Mouse (Mus musculus): Measurements from ENCODE around the gene Gm39566.
"Not testable (repeated sequence)": the region's sequence is repeated elsewhere in the genome, so short reads cannot be mapped to it uniquely, and the experiment has no call there.

The Gm39566 gene

DNA sequence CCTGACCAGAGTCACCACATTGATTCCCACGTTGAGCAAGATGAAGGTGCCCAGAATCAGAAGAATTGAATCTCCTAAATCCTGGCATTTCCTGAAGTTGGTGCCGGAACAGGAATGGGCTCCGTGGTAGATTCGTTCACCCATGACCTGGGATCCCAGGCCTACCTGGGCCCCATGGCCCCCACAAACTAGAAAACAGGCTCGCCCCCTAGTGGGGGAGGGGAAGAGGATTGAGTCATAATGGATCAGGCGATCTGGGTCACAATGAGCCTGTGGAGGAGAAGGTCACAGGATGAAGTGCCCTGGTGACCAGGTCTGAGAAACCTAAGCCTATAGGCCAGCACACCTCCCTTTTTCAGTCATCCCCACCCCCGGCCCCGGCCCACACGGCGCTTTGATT, at the start of gene Gm39566:
Gene Gm39566, minus strand, starts transcription at position 144 of the 400 bp plus-strand sequence.
- peak; percentile 13 for DNase-seq

DNA sequence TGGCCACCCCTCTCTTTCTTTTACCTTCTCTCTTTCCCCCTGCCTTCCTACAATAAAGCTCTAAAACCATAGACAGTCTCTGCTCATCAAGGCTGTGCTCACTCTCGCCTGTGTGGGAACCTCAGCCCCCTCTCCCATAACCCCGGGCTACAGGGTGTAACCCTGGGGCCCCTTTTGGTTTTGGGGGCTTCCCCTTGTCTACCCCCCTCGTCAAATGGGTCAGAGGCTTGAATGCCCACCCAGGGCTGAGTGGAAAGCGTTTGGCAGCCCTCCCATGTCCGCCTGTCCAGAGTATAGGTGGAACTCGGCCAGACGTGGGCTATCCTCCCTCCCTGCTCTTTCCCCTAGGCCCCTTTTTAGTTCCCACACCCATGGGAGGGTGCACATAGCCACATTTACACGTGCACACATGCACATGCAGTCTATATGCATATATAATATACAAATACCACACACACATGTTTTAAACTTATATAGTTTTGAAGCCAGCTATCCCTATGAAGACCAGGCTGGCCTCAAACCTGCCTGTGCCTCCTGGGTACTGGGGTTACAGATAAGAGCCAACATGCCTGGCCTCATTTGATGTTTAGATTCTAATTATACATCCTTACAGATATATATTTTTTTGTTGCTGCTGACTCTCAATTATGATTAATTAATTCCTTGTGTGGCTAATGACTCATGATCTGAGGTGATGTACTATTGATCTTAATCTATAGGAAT, 49.2 kb upstream of the Gm39566 start:
- DNase-seq: no peak

DNA sequence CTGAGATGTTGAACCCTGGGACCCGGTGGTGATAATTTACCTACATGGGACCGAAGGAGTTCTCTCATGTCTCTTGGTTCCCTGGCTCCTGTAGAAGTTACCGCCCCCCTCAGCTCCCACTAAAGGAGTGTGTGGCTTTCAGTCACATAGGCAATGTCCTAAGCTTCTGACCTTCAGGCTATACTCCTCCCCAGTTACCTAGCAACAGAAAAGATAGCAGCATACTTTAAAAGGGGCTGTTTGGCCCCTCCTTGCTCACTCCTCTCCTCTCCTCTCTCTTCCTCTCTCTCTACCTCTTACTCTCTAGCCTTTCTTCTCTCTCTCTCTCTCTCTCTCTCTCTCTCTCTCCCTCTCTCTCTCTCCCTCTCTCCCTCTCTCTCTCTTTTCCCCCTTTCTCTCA, 48.6 kb upstream of the Gm39566 start:
- not testable (repeated sequence) for DNase-seq

DNA sequence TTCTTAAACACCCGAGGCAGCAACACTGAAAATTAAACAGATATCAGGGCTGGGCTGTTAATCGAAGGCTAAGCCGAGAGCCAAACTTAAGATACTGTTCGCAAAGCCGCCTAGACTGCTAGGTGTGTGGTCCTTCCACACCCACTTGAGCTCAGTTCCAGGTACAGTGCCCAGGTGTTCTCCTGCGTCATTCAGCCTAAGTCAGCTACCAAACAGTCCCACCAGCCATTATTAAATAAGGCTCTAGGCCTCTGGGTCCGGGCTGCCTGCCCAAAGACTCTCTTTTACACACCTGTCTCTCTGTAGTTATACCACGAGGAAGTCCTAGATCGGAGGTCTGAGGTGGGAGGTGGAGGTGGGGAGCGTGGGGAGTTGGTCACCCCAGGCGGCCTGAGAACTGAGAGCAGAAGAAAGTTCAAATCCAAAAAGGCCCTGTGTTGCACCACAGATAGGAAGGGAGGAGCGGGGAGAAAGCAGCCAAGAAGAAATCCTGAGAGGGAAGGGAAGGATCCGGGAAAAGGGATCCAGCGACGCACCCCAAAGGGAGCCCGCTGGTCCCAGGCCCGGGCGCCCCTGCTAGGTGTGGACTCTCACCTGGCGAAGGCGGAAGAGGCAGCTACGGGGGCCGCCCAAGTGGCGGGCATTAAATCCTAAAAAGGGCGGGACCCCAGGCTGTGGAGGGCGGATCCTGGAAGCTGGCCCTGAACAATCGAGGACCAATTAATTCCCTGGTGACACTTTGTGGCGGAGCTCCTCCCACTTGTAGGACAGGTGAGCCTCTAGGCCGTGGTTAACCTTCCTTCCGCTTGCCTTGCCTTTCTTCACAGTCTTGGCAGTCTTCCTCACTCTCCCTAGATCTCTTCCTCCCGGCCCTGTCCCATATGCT, 43.3 kb upstream of the Gm39566 start, which contains the start of gene Tnk1:
Gene Tnk1, minus strand, starts transcription at position 618 of the 886 bp plus-strand sequence.
- peak; percentile 63 for DNase-seq

DNA sequence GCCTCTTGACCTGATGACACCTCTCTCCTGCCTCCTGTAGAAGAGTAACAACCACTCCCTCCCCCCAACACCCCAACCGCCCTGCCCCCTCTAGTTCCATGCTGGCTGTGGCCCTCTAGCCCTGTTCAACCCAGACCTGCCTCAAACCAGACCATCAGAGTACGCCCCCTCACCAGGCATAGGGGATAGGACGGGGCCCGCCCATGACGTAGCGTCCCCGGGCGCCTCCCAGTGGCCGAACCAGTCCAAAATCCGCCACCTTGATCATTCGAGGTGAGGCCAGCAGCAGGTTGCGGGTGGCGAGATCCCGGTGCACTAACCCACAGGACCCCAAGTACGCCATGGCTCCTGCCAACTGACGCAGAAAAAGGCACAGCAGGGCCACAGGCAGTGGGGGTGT, 40.2 kb upstream of the Gm39566 start:
- DNase-seq: peak; percentile 65

DNA sequence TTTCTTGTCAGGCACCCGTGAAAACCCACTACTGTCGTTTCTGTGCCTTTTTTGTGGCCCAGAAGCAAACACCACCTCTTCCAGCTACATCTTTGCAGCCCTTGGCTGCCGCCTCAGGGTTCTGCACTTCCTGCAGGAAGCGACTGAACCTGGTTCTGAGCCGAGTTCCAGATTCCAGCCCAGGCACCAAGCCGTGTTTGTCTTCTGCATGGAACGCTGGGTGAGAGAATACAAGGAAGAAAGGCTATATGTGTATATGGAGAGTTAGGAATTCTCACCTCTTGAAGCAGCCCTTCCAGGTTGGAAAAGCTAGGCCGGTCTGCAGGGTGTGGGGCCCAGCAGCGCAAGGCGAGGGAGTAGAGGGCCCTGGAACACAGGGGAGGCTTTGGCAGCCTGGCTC, 39.6 kb upstream of the Gm39566 start:
- DNase-seq: no peak

DNA sequence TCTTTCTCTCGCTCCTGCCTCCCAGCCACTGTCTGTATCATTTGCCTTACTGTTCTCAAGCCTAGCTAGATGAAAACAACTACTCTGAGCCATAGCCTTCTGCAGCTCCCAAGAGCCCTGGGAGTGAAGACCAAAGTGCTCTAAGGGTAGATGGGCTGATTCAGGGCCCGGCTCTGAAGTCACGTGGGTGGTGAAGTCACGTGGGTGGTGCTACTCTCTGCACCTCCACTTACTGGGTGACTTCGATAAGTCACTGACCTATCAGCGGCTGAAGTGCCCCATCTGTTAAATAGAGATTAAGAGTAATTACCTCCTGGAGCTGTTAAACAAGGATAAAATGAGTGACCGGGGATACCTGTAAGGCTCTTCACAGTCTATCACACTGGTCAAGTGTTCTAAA, 38.9 kb upstream of the Gm39566 start:
- peak; percentile 47 for DNase-seq

DNA sequence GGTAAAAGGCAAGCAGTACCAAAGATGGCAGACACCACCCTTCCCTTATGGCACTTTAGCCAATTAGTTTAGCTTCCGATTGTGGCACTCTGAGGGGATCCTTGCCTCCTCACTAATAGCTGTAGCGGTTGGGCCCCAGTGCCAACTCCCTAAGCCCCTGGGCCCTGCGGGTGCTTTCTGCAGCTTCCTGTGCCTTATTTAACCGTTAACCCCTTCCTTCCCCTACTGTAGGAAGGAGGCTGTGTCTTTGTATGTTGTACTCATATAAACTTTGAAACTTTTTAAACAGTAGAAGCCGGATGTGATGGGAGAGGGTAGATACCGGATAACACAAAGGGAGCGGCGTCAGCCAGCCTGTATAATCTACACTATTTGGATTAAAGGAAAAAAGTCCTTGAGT, 35.7 kb upstream of the Gm39566 start:
- no peak for DNase-seq

DNA sequence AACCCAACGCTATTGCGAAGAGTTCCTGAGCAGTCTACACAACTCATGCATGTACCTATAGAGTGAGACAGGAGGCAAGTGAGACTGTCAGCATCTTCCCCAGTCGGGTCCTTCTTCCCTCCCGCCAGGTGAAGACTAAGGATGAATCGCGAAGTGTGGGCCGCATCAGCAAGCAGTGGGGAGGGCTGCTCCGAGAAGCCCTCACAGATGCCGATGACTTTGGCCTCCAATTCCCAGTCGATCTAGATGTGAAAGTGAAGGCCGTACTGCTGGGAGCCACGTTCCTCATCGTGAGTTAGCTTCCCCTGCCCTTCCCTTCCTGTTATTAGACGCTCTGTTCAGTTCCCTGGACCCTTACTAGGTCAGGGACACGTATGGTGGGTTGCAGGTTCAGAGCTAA, 34.8 kb upstream of the Gm39566 start:
- no peak for DNase-seq

DNA sequence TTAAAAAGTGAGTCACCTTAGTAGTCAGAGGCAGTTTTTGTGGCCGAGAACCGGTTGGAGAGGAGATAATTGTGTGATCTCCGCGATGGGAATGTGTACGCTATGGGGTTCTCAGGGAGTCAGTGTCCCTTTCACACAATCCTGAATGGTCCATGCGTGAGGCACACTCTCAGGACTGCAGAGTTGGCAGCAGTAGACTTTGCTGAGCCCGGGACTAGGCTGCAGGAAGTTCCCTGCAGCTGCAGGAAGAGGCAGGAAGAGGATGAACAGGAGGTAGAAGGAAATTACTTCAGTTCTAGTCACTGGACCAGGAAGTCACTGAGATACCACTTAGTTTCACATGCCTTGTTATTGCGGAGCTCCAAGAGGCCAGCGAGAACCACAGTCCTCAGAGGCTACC, 34.0 kb upstream of the Gm39566 start:
- no peak for DNase-seq

DNA sequence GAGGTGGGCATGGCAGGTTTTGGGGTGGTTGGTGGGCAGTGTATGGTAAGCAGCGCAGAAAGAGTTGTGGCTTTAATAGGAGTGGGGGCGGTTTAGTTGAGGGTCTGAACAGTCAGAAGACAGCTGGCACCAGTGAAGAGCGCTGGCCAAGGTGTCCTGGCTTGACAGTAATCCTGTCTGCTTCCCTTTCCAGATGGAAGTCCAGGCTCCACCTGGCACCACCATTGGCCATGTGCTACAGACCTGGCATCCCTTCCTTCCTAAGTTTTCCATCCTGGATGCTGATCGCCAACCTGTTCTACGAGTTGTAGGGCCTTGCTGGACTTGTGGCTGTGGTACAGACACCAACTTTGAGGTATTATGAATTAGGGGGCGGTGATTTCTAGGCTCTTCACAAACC, 32.9 kb upstream of the Gm39566 start:
- DNase-seq: no peak

DNA sequence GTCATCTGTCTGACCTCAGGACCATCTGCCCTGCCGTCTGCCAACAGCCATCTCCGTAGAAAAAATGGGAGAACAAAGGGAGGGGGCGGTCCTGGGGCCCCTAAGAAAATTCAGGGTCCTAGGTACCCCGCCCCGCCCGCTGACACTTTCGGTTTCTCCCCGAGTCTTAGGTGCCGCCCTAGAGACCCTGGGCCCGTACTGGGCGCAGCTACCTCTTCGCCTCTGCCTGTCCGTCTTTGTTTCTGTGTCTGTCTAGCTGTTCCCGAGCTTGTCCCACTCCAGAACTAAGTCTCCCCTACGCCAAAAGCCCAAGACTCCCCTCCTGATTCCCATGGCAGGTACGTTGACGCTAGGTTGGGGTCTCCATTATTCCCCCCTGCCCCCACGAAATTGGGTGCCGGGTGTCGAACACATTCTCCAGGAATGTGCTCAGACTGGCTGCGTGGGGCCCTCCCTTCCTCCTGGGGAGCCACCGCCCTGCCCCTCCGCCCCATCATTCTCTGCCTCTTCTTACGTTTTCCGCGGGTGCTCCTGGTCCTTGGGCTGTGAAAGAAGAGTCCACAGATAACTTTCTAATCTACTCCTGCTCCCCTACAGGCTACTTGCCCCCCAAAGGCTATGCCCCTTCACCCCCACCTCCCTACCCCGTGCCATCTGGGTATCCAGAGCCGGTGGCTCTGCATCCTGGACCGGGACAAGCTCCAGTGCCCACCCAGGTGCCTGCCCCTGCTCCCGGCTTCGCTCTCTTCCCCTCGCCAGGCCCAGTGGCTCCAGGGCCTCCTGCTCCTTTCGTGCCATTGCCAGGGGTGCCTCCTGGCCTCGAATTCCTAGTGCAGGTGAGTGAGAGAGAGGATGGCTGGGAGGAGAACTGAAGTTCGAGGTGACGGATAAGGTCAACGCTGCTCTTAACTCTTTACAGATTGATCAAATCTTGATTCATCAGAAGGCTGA, 31.9 kb upstream of the Gm39566 start:
- peak; percentile 58 for DNase-seq

DNA sequence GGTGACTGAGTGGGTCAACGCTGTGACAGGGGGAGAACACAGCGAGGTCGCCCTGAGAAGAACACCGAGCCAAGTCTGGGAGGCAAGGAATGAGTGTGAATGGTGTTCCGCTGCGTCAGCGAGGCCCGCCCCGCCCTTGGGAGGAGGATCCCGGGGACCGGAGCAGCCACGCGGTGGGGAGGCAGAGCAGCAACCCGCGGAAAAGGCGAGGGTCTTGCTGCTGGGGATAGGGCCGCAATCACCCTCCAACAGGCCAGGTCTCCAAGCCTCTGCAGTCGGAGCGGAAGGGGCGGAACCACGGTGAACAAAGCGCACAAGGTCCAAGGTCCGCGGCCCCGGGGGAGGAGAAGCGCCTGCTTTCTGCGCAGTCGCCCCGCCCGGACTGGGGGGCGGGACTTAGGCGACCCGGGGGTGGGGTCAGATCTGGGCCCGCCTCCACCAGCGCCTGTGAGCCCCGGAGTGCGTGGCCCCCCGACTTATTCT, 31.1 kb upstream of the Gm39566 start, which contains the start of gene Plscr3:
Gene Plscr3, plus strand, starts transcription at position 179 of the 483 bp plus-strand sequence.
- DNase-seq: peak; percentile 97

DNA sequence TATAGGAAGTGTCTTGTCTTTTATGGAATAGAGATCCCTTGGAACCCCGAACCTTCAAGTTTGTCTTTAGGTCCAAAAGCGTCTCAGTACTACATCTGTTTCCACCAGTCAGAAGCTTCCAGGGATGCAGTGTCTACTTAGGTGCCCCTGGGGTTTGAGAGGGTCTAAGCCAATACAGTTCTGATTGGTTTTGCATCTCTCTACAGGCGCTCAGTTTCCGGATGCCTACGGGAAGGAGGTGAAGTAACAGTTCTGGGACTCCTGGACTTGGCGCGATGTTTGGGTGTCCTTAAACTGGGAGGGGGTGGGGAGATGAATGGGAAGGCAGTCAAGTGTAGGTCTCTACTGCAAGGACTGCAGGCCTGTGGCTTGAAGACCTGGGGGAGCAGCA, 23.6 kb upstream of the Gm39566 start:
- peak; percentile 45 for DNase-seq

DNA sequence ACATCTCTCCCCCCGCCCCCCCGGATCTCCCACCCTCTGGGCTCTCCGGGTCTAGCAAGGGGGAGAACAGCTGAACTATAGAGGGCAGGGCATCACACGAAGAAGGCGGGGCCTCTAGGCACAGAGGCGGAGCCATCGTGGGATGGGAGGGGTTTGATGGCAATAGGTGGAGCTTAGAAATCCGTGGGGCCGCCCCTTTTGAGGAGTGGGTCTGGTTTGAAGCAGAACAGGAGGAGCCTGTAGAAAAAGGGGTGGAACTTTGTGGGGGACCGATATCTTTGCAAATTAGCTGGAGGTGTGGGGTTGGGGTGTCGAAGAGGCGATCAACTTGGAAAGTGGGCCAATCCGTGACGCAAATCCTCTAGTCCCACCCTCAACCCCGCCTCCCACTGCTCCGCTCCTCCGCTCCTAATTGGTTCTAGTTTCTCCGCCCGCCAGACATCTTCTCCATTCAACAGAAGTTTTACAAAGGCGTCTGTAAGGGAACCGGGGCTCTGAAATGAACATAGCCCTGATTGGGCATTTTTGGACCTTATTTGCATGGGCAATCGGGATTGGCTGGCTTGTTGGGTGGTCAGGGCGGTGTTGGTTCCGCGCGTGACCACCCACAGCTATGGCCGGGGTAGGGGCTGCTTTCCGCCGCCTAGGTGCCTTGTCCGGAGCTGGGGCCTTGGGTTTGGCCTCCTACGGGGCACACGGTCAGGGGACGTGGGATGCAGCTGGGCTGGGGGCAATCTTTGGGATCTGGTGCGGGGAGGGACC, 23.0 kb upstream of the Gm39566 start, which contains the start of gene Tmem256:
Gene Tmem256, plus strand, starts transcription at position 563 of the 762 bp plus-strand sequence.
- peak; percentile 97 for DNase-seq

DNA sequence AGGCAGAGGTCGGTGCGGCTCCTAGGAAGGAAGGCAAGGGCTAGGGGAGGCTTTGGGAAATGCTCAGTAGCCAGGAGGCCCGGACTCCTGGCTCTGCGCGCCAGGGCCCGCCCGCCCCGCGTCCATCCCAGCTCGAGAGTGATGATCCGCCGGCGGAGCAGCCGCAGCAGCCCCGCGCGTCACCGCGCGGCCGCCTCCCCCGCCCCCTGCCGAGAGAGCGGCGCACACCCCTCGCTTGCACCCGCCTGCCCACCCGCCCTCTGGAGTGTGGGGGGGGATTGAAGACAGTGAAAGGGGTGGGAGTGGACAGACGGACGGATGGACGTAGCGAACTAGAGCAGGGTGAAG, 22.5 kb upstream of the Gm39566 start, which contains the start of gene Nlgn2:
Gene Nlgn2, minus strand, starts transcription at position 181 of the 348 bp plus-strand sequence.
- no peak for DNase-seq

DNA sequence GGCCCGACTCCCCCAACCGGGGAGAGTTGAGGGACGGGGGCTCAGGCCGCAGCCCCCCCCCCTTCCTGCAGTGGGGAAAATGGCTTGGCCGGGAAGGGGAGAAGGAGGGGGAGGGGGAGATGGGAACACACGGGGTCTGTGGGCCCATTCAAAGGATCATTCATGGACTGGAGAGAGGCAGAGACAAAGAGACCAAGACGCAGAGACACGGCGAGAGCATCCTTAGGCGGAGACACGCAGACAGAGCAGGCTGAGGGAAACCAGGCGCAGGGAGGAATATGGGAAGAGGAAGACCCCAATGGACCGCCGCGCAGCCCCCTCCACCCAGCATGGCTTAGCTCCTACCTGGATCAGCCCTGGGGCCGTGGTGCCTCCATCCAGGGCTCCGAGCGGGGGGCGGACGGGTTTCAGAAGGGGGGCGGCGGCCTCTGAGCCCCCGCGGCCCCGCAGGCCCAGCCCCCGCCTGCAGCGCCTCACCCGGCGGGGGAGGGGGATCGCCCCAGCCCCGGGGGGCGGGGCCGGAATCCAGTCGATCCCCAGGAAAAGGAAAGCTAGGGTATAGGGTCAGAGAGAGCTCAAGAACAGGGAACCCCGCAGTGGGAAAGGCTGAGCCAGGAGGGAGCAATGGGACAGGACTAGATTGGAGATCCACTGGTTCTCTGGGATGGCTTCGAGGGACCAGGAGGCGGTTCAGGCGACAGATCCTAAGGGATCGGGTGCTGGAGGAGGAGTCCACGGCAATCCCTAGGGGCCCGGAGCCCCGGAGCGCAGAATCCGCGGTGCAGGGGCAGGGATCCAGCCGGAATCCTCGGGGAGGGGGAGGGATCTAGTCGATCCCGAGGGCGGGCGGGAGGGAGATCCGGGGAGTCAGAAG, 21.8 kb upstream of the Gm39566 start:
- DNase-seq: peak; percentile 63

DNA sequence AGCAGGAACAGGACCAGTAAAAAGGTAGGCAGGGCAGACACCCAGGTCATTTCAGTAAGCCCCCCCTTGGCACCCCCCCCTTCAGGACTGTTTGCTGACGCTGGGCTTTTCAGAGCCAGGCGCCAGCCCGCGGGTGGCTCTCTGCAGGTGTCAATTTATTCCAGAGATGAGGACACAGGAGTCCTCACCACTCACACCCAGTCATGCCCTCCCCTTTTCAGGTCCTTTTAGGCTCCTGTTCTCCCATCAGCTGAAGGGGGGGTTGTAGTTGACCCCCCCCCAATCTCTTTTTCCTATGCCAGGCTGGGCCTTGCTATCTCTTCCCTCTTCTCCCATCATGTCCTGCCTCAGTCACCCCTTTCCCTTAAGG, 20.9 kb upstream of the Gm39566 start:
- no peak for DNase-seq

DNA sequence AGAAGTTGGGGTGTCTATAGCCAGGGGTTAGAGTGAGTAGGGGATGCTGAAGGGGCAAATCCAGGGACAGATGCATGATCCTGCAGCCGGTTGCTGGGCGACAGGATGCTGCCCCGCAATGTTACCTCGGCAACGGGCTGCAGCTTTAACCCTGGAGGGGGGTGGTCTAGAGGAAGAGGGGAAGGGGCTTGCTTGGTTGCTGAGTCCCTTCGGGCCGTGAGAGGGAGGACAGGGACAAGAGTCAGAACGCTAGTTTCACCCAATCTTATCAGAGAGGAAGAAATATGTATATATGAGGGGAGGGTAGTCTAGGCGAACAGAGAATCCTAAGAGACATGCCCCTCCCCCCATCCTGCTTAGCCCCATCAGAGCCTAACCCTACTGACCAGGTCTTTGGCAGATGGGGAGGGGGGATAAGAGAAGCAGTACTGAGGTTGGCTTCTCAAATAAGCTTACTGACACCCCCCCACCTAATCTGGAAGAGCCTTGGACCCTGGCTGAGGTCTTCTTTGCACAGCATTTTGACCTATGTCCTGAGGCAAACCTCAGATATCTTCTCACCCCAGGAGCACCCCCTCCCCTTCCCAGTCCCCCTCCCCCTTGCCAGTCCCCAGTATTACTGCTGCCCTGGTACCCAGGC, 20.3 kb upstream of the Gm39566 start:
- DNase-seq: no peak

DNA sequence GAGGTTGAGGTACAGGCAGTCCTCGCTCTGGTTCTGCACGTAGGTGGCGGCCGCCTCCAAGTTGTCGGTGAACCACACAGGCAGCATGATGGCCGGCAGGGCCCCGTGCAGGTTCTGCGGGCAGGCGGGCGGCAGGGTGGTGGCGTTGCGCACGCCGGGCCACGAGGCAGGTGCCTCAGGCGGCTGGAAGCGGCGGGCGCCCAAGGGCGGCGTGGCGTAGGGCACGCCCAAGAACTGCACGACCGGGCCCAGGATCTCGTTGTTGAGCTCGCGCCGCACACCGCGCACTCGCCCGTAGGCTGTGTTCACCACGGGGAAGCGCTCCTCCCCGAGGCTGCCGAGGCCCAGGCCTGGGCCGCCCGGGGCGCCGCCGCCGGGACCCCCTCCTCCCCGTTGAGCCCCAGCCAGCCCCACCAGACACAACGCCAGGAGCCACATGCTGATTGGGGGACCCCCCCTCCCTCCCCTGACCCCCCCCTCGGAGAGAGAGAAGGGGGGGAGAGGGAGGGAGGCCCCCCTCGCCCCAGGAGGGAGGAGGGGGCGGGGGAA, 19.0 kb upstream of the Gm39566 start:
- peak; percentile 60 for DNase-seq

Measured in kidney, postnatal 10 days (tissue).